ENCODE assay signal across 9 mouse cellular contexts in genomic region chr3:85886636-85887238, GRCm38 (mm10). TPM values are rescaled to one million over a fixed set of nuclear protein-coding genes. Genes with fewer than 3 reads are reported as not detected.
DNase-seq lines count a peak whose midpoint lies in the region; ATAC-seq and TF ChIP-seq lines count a peak whose summit lies in the region.
"Had no signal": no experiment of that assay in that cellular context is flagged by ENCODE, and none has a peak within 500 bp of the region (broad histone marks: within the 10 kb centered on the region; RNA-seq: fewer than 3 reads in every experiment).

No protein-coding gene starts in this region.

- H3K9me3 ChIP-seq in lung, embryonic 14.5 days (ENCODE audit: low read depth, low read length): no peaks in the 10 kb centered on the region

- DNase-seq in thymus, adult 2 months: no peak
- DNase-seq in thymus, adult 18-20 months: no peak
- DNase-seq in heart, postnatal 25 days (ENCODE audit: low spot score): peak; percentile 20
- peak; percentile 13 for DNase-seq in lung, embryonic 14.5 days
- peak; percentile 41 for DNase-seq in testis, postnatal 10 days (ENCODE audit: low spot score)
- DNase-seq in cerebellum, postnatal 4 days (ENCODE audit: low spot score in 2 of 2): no peak
- DNase-seq in yolk sac, embryonic 10.5 days (ENCODE audit: low spot score): no peak

- no peak for TF ChIP-seq CTCF in thymus, adult 2 months (IDR thresholded peaks at IDR 0.05; ENCODE audit: borderline replicate concordance, control insufficient read depth, extremely low read depth, insufficient read depth, low read length, poor library complexity)
- no peak for TF ChIP-seq CTCF in embryonic fibroblast, embryonic 13.5 days (IDR thresholded peaks at IDR 0.05; ENCODE audit: borderline replicate concordance, insufficient read depth, low read length)
- TF ChIP-seq CTCF in lung, embryonic 14.5 days (IDR thresholded peaks at IDR 0.05; ENCODE audit: low read depth): no peak

- intact Hi-C loops in heart, postnatal 25 days (cut with DNase I): no loop called here

- H3K27me3 ChIP-seq in thymus, adult 2 months (ENCODE audit: control insufficient read depth, insufficient read depth, low read length): peaks cover 8% of the 10 kb centered on the region; the same call in 1 of the 2 replicates
- H3K27me3 ChIP-seq in lung, embryonic 14.5 days (ENCODE audit: insufficient read depth, low read length): no peaks in the 10 kb centered on the region

- H3K9ac ChIP-seq in lung, embryonic 14.5 days: peak overlapping the region; percentile 58

- H3K4me3 ChIP-seq in thymus, adult 2 months (ENCODE audit: control insufficient read depth, insufficient read depth, low read length): peak overlapping the region; percentile 22
- H3K4me3 ChIP-seq in embryonic fibroblast, embryonic 13.5 days (ENCODE audit: insufficient read depth, low read length): peak overlapping the region; percentile 67
- H3K4me3 ChIP-seq in lung, embryonic 14.5 days (ENCODE audit: low read depth, low read length): peak overlapping the region; percentile 52

- no peaks in the 10 kb centered on the region for H3K36me3 ChIP-seq in thymus, adult 2 months (ENCODE audit: control insufficient read depth, insufficient read depth, low read length)
- H3K36me3 ChIP-seq in lung, embryonic 14.5 days (ENCODE audit: insufficient read depth): no peaks in the 10 kb centered on the region

- no peak for TF ChIP-seq POLR2A in thymus, adult 2 months (IDR thresholded peaks at IDR 0.05; ENCODE audit: control insufficient read depth, extremely low read depth, insufficient read depth, low read length, poor library complexity)
- TF ChIP-seq POLR2A in embryonic fibroblast, embryonic 13.5 days (IDR thresholded peaks at IDR 0.05; ENCODE audit: low read depth, low read length): no peak

- H3K4me1 ChIP-seq in thymus, adult 2 months (replicated peaks; ENCODE audit: control insufficient read depth, insufficient read depth, low read length): peaks cover 16% of the 10 kb centered on the region
- no peaks in the 10 kb centered on the region for H3K4me1 ChIP-seq in embryonic fibroblast, embryonic 13.5 days (ENCODE audit: control insufficient read depth, insufficient read depth, low read length)
- 0 out of 2 replicates have a peak, but pooled peaks cover 4% of the 10 kb centered on the region for H3K4me1 ChIP-seq in lung, embryonic 14.5 days (ENCODE audit: insufficient read depth)

- 9% methylated on average over 22 of the region's 22 CpGs for WGBS in thymus, adult 2 months
- 5% methylated on average over 22 of the region's 22 CpGs for WGBS in lung, embryonic 14.5 days

- ATAC-seq in lung, embryonic 14.5 days (ENCODE audit: insufficient read depth): peak; percentile 6

- peak overlapping the region; percentile 82 for H3K4me2 ChIP-seq in lung, embryonic 14.5 days

- H3K27ac ChIP-seq in thymus, adult 2 months (ENCODE audit: control insufficient read depth, insufficient read depth, low read length): no peak overlapping the region
- no peak overlapping the region for H3K27ac ChIP-seq in embryonic fibroblast, embryonic 13.5 days (ENCODE audit: insufficient read depth, low read length)
- H3K27ac ChIP-seq in lung, embryonic 14.5 days (ENCODE audit: low read depth): peak overlapping the region; percentile 50; the same call in 1 of the 2 replicates

RNA-seq across cellular contexts. Expression of gene Glt28d2, which starts 0.6 kb away (rescaled TPM):
- polyA plus RNA-seq in thymus, adult 2 months (2012; rRNA removed): 0.37 and 0.96 TPM in 2 replicates
- 1.0 and 1.2 TPM in 2 replicates for polyA plus RNA-seq in embryonic fibroblast, embryonic 13.5 days (2011; ENCODE audit: insufficient read length, low read depth, missing spikeins)
- total RNA-seq in heart, postnatal 25 days (2021): 1 to 10 TPM; 3.9 to 5.0 TPM
- 1.4 and 1.8 TPM in 2 replicates for polyA plus RNA-seq in lung, embryonic 14.5 days (2014; fragmentation: Nextera tagmentation; extraction: Ambion mirVana)
- total RNA-seq: common myeloid progenitor, adult 5-6 weeks had no signal

RNA-seq across cellular contexts. Expression of gene Gm37240, which starts 0.6 kb away (rescaled TPM):
- polyA plus RNA-seq in thymus, adult 2 months (2012; rRNA removed): 3.8 and 7.0 TPM in 2 replicates
- 1.7 and 1.9 TPM in 2 replicates for polyA plus RNA-seq in embryonic fibroblast, embryonic 13.5 days (2011; ENCODE audit: insufficient read length, low read depth, missing spikeins)
- 10 to 100 TPM; 38.8 to 39.2 TPM for total RNA-seq in heart, postnatal 25 days (2021)
- 4.5 and 4.8 TPM in 2 replicates for polyA plus RNA-seq in lung, embryonic 14.5 days (2014; fragmentation: Nextera tagmentation; extraction: Ambion mirVana)
- total RNA-seq: common myeloid progenitor, adult 5-6 weeks had no signal

Comparison
In these comparisons a context has a peak if more than half of its experiments do, and no peak if none do; other contexts are left out.
1. DNase-seq: peak in heart, postnatal 25 days (single experiment), lung, embryonic 14.5 days (single experiment) and testis, postnatal 10 days (single experiment); none in thymus, adult 2 months (single experiment), thymus, adult 18-20 months (0 of 2), cerebellum, postnatal 4 days (0 of 2) and yolk sac, embryonic 10.5 days (single experiment).
2. Peak in every context shown above with its lines, with median percentiles within 50 percentile points of each other: H3K4me3 ChIP-seq.